Mouse (Mus musculus): ENCODE results near the gene Arfgef3. TPM values are rescaled to one million over a fixed set of nuclear protein-coding genes. Genes with fewer than 3 reads are reported as not detected.
A peak's percentile ranks its signal among the peaks of the same experiment; 100 is the strongest.

Gene Arfgef3
- total RNA-seq (2021) = 1 to 10 TPM; 3.8 to 5.8 TPM
- long read RNA-seq, experiment 1, partial matches to known transcripts = 0 of 1 reads
- long read RNA-seq, experiment 1, other reads (novel, unspliced or antisense) = 1 of 1 reads
- long read RNA-seq, experiment 2 = 0 reads

DNA sequence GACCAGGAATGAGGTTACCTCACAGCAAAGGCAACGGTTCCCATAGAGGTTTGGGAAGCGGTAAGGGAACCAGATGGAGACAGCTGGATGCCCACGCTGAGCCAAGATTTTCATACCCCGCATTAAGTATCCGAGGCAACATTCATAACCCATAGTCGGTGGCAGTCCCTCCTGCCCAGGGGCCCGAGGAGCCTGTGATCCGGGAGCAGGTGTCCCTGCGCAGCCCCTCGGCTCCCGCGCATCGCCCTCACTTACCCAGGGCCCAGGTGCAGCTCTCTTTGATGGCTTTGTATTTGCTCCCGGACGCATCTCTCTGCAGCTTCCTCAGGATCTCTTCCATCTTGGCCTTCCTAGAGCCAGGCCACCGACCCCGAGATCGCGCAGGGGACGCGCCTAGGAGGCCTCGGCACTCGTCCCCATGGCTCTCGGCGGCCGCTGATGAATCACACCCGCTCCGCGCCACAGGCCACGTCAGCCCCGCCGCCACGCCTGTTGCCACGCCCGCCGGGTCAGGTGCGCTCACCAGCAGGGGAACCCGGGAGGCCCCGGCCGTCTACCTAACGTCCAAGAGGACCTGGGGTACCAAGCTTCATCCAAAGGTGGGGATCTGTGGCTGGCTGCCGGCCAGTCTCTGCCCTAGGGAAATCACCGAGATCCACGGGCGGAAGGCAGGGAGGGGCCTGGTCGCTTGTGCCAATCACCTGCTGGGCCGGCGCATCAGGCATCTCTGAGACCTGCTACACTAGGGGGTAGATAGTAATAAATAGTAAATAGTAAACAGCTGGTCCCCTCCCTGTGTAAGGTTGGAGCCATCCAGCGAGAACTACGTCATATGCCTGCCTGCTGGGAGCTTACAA is at the start of gene Arfgef3:
Gene Arfgef3, minus strand, starts transcription at position 664 of the 857 bp plus-strand sequence.
- peak; percentile 86 to 87 for DNase-seq

DNA sequence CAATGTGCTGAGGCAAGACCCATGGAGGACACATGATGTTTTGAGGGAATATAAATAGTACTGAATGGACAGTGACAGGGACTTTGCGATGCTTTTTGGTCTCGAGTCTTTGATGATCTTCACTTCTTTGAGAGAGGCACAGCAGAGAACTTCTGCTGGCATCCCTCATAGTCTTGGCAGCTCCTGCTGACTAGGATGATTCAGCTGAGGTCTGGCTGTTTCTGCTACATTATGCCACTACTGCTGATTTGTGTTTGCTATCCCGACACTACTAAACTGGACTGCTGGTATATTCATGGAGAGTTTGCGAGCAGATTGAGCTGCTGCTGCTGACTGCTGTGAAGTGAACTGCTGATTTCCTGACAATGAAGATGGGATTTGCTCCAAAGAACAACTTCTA is 46.3 kb upstream of the Arfgef3 start:
- no peak for DNase-seq

DNA sequence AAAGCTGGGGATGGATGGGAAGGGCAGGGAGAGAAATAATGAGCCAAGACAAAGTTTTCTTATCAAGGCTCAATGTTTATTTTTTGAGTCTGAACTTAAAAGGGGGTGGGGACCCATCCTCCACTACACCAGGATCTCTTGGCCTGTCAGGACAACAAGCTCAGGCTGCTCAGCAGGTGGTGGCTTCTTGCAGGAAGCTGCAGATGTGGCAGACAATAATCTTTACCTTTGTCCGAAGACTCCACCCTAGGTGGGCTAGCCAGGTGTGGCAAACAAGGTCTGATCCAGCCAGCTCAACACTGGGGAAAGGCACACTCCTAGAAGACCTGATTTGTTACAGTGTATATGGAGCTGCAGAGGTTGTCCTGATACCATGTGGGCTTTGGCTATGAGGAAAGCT is 44.9 kb upstream of the Arfgef3 start:
- no peak for DNase-seq

DNA sequence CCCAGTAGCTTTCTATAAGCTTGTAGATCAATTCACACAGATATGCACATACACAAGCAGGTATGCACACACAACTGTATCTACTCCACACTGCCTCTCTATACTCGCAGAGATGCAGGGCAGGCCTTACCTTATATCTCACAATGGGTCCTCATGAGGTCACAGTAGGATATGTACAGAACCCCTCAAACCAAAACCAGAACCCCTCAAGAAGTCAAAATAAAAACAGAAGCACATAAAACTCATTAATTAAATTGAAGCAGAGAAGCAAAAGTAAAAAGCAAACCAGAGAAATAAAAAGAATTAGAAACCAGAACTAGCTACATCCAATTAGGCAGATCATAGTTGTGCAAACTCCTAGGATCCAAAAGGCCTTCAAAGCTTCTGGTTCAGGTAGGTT is 42.9 kb upstream of the Arfgef3 start, which contains the start of gene Gm4922:
Gene Gm4922, minus strand, starts transcription at position 101 of the 400 bp plus-strand sequence.
- no peak for DNase-seq

DNA sequence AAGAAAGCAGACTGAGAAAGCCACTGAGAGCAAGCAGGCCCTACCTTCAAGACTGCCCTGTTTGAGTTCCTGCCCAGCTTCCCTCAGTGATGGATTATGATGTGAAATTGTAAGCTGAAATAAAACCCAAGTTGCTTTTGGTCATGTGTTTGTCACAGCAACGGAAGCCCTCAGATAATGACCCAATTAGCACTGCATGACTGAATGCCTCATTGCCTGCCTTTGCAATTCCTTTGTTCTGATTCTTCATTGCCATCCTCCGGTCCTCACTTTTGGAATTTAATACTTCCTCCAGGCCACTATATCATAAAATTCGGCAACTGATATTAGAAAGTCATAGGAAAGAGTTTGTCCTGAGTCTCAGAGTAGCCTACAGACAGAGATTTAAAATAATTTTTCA is 33.8 kb upstream of the Arfgef3 start:
- DNase-seq = no peak

DNA sequence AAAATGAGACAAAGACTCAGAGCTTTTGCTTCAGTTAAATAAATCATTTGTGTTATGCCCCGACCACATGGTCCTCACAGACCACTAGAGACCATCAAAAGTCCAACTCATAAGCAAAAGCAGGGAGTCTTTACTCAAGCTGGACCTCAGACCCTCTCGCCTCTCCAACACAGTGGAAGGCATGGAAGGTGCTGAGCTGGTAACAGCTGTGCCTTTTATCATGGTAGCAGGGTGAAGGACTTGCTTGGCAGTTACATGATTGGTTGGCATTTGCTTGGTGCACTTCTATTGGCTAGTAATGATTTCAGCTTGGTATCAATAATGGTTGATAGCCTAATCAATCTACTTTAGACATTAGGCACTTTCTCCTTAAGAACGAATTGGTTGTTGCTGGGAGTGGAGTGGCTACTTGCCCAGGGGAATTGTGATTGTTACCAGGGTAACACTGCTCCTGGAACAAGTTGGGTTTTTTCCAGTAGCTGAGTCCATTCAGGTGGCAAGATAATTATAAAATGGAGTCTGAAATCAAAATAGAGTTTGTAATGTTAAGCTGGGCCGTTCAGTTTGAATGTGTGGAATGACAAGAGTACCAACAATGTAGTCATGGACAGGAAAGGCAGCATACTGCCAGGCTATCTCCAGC is 28.9 kb upstream of the Arfgef3 start:
- DNase-seq = no peak

DNA sequence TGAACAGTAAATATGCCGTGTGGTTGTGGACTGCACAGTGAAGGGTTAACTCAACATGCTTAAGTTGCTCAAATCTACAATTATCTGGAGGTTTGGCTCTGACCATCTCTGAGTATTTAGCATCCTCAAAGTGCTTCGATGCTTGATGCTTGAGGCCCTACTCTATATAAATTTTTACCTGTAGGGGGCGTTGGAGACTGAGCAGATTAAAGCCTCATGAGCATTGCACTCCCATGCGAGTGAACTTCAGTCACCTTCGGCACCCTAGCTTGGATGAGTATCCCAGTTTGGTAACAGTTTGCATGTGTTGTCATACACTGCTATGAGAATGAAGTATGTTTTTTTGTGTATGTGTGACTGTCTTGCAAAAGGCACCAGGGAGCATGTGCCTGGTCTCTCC is 26.2 kb upstream of the Arfgef3 start:
- no peak for DNase-seq

DNA sequence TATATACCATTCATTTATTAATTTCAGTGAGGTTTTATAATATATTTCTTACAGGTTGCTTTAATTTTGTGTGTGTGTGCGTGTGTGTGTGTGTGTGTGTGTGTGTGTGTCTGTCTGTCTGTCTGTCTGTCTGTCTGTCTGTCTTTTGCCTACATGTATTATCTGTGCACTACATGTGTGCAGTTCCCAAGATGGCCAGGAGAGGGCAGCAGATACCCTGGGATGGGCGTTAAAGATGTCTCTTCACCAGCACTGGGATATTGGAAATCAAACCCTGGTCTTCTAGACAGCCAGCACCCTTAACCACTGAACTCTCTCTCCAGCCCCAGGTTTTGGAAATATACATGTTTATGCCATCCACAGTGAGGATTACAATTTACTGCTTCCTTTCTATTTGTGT is 16.5 kb upstream of the Arfgef3 start:
- DNase-seq = peak; percentile 16 to 18

DNA sequence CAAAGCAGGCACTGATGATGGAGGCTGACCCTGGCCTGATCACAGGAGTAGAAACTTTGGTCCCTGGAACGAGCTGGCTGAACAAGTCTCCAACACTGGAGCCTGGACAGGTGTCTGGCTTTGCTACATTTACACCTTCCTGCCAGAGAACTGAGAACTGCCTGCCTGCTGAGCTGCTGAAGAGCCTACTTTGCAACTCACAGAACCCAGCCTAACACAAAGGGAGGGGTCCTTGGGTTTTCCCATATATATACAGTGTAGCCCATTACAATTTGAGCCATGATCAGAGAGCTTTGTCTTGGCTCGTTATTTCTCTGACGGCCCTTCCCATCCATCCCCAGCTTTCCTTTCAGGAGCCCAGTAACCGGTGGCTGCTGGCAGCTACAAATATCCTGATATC is 6.3 kb upstream of the Arfgef3 start:
- no peak for DNase-seq

DNA sequence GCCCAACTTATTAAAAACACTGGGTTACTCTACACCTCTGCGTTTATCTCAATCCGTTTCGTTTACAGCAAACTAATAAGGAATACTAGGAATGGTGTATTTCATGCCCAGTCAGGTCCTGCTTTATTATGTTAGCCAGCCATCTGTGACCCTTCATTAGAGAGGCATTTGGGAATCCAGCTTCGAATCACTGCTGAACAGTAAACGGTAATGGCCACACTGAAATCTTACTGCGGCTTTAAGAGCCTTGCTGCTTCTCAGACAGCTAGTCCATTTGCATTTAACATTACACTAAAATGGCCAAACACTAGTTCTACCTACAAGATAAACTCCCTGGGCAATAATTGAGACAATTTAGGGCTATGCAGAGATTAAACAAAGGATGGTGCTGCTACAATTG is 1.7 kb downstream of the Arfgef3 start:
- DNase-seq = no peak

DNA sequence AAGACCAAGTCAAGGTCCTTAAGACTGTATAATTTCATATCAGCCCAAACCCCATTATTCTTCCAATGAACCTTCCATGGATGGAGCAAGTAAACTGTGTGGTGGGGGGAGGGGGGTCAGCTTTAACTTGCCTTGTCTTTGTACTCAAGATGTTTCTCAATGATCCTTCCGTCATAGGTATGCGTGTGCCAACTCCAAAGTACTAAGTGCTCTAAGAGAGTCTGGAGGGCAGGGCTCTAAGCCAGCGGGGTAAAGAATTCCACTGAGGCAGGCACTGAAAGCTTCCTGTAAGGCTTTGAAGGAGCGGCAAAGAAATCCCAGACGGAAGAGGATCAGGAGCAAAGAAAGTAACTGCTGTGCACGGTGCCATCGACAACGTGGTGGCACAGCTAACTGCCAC is 2.7 kb downstream of the Arfgef3 start:
- DNase-seq = no peak

DNA sequence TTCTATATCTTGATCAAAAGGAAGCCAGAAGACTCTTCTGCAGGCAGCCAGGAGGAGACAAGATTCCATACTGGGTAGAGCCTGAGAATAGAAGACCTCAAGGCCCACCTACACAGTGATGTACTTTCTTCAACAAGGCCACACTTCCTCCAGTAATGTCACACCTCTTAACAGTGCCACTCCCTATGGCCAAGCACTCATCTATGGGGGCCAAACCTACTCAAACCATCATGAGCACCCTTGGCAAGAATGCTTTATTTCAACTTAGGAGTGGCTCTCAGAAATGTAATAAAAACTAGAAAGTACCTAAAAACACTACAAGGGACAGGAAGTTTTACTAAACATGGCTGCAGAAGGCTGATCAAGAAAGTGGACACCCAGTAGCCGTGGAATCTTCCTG is 15.2 kb downstream of the Arfgef3 start:
- DNase-seq = no peak

DNA sequence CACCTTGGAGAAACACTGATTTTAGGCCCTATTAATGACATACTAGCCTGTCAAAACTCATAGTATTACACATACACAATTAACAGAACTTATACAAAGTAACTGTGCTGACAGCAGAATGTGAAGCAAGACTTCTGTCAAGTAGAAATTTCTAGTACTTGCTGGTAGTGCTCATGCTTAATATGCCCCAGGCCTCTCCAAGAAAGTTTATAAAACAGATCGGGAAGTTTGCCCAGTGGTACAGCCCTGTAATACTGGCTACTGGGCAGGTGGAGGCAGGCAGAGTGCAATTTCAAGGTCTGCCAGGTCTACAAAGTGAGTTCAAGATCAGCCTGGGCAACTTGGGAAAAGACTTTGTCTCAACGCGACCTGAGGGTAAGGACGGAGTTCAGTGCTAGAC is 32.3 kb downstream of the Arfgef3 start:
- DNase-seq = no peak

DNA sequence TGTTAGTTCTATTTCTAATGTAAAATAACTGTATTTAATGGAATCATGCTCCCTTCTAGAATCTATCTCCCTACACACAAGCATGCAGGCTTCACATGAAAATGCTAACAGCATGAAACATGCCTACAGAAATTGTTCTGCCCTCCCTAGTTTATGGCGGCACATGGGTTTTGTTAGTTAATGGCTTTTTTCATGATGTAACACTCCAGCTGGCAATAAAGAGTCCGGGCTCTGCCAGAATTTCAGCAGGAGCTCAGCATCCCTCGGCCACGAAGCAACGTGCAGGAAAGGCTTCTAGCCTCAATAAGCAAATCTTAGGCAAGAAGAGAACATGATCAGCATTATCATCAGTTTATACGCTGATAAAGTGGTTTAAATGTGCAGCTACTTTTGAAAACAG is 32.8 kb downstream of the Arfgef3 start:
- DNase-seq = no peak

DNA sequence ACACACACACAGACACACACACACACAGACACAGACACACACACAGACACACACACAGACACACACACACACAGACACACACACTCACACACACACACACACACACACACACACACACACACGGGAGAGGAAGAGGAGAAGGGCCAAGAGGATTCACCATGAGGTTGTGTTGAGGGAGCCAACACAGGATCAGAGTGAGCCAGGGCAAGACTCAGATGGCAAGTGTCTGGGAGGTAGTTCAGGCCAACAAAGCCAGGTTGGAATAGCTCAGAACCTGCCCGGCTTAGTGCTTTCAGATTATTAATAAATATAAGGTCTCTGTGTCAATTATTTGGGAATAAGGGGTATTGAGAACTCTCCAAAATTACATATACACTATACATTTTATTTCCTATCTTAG is 33.9 kb downstream of the Arfgef3 start:
- DNase-seq = no peak

DNA sequence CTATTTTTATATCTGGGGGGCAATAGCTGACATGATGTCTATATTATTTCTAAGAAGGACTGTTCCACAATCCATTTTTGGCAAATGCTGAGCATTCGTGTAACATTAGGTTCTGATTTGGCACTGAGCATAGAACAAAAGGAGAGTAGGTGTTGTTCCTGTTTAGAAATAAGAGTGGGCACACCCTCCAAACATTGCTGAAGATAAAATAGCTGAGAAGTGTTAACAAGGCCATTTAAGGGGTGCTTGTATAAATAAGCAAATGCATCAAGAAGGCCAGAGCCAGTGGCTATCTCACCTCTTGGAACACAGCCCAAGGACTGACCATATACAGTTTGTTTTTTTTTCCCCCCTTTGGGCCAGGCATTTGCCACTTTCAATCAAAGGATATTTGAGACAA is 35.1 kb downstream of the Arfgef3 start:
- DNase-seq = no peak

DNA sequence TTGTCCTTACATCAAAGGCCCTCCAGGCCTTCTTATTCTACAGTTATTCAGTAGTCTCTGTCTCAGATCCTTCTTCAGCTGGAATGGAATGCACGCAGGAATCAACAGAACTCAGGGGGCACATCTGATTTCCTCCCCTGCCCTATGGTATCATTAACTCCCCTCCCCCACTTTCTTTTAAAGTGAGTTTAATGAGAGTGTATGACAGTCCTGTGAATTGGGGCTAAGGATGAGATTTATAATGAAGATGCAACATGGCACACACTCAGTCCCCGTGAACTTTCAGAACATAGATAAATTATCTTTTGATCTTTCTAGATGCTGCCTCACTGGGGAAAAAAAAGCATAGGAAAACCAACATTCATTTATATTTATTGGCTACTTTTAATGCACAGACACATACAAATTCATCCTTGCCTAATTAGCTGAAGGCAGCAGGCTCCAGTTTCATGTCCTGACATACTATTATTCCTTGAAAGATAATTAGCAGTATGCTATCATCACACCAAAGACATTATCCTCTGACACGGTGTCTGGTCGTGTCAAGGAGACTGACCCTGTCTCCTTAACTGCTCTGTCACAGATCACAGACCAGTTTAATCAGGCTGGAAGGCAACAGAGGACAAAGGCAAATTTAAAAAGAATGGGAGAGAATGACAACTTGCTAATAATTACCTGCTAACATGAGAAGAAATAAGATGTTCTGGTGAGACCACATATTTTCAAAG is 39.2 kb downstream of the Arfgef3 start:
- no peak for DNase-seq

DNA sequence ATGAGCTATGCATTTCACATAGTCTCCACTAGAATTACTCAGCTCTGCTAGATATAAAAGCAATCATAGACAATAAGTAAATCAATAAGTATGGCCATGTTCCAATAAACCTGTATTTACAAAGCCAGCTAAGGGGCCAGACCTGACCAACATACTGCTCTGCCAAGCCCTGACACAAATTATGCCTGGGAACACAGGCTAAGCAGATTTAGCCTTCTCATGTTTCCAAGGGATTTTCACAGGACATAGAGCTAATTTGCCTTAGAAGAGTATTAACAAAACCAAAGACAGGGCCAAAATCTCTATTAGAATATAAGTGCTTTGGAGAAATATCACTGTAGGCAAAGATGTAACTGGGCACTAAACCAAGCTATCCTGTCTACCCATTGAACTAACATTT is 42.2 kb downstream of the Arfgef3 start:
- DNase-seq = no peak

DNA sequence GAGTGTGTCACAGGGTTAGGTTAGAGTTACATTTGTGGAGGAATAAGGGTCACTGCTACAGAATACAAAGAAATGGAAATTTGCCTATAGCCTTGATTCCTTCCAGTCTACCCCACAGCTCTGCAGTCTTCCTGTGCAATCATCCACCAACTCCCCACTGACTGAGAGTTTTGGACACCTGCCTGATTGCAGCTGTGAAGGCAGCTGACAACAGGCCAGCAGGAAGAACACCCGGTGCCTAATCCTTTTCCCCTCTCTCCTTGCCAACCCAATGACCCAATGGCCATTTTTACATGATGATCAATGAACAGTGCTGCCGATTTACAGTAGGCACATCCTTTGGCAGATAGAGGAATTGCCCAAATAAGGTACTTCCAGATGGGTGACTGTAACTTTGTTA is 43.6 kb downstream of the Arfgef3 start:
- peak in 1 of 2 experiments; percentile 9 for DNase-seq

DNA sequence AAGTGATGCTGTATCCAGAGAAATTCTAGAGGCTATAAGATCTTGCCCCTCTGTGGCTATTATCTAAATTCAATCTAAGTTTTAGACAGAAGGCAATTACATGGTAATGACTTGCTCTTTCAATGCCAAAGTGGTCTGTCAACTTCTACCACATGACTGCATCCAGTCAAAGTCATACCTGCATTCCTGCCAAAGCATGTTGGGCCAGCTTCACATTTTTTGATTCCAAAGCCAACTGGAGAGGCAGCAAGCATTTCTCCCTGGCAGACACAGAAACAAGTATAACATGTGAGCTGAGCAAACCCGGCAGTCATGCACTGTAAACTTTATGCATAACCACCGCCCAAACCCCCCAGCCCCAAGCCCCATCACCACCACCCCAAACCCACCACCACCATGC is 44.6 kb downstream of the Arfgef3 start:
- DNase-seq = no peak

DNA sequence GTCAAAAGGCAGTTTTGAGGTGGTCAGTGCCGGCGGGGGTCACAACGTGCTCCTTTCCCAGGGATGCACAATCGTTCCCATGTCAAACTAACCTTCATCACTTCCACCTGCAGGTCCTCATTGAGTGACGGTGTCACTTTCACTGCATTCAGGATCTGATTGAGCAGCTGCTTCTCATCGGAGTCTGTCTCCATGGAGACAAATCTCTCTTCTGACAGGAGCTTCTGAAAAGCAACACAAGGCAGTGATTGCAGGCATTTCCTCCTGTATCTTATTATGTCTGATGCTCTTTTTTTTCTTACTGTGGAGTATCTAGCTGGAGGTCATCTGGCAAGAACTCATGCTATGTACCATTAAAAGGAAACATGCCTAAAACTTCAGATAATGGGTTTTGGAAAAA is 47.3 kb downstream of the Arfgef3 start:
- no peak for DNase-seq

DNA sequence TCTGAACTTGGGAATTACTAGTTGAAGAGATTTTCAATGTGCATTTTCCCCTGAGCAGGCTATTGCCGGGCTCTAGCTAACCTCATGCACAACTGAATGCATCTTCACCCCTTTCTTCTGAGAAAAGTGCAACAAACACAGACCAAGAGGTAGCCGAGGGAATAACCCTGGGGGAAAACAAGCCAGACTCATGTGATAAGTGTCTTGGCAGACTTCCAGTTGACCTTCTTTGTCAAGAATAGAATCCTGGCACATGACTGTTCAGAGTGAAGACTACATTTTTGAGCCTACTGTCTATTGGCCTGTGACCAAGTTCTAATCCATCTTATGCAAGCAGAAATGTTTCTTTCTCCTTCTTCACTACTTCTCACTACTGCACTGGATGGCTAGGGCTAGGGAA is 55.5 kb downstream of the Arfgef3 start:
- peak; percentile 19 for DNase-seq
